Mouse (Mus musculus) intestine, embryonic 16.5 days (tissue): ENCODE measurements around the gene Tbc1d9b. TPM values are rescaled to one million over a fixed set of nuclear protein-coding genes. Genes with fewer than 3 reads are reported as not detected.

Source experiments
- ATAC-seq: fragments of 200-750 bp; cut with Nextera tagmentation; 2 replicates; pipeline ENCODE4 v1.8.0; 2017; ENCODE audit warnings: moderate TSS enrichment, moderate library complexity
- H3K27ac ChIP-seq: fragments of 300-500 bp; sonication (generic); 2 replicates; pipeline ENCODE4 v1.5.1; 2014; ENCODE audit warnings: mild to moderate bottlenecking, low read length
- H3K27me3 ChIP-seq: fragments of 300-500 bp; sonication (generic); replicated peaks from 2 replicates; pipeline ENCODE4 v1.6.1; 2014; ENCODE audit warnings: low read length, control low read depth, mixed read lengths; ENCODE audit not compliant: control insufficient read depth, insufficient read depth
- H3K36me3 ChIP-seq: fragments of 300-500 bp; sonication (generic); 2 replicates; pipeline ENCODE4 v1.6.1; 2014; ENCODE audit warnings: low read length, control low read depth; ENCODE audit not compliant: control insufficient read depth, insufficient read depth
- H3K4me1 ChIP-seq: fragments of 300-500 bp; sonication (generic); 2 replicates; pipeline ENCODE4 v1.6.1; 2014; ENCODE audit warnings: low read length, control low read depth, mixed read lengths; ENCODE audit not compliant: control insufficient read depth, insufficient read depth
- H3K4me2 ChIP-seq: fragments of 300-500 bp; sonication (generic); 2 replicates; pipeline ENCODE4 v1.6.1; 2014; ENCODE audit warnings: low read depth, low read length, control low read depth
- H3K4me3 ChIP-seq: fragments of 300-500 bp; sonication (generic); 2 replicates; pipeline ENCODE4 v1.5.1; 2014; ENCODE audit warnings: mild to moderate bottlenecking, low read length
- H3K9ac ChIP-seq: fragments of 300-500 bp; sonication (generic); 2 replicates; pipeline ENCODE4 v1.6.1; 2014; ENCODE audit warnings: low read depth, low read length
- H3K9me3 ChIP-seq: fragments of 300-500 bp; sonication (generic); 2 replicates; pipeline ENCODE4 v1.6.1; 2016; ENCODE audit warnings: low read length, control low read depth; ENCODE audit not compliant: control insufficient read depth
- WGBS: fragments of 180-500 bp; shearing (Covaris S2); extraction: QIAGEN DNeasy Blood & Tissue Kit; methylation state at CpG from one replicate; pipeline ENCODE4 v1.1.7; 2014; 5-methylcytosine and 5-hydroxymethylcytosine counted together
- polyA plus RNA-seq: library from polyadenylated mRNA; unstranded; fragments of >200 nt; fragmentation: Nextera tagmentation; extraction: Ambion mirVana; gene quantifications from 2 replicates; pipeline ENCODE4 v1.2.1, GENCODE M21; 2015

Gene Tbc1d9b
- polyA plus RNA-seq, 1 experiment from 2014 or later, result 29.9 TPM

DNA sequence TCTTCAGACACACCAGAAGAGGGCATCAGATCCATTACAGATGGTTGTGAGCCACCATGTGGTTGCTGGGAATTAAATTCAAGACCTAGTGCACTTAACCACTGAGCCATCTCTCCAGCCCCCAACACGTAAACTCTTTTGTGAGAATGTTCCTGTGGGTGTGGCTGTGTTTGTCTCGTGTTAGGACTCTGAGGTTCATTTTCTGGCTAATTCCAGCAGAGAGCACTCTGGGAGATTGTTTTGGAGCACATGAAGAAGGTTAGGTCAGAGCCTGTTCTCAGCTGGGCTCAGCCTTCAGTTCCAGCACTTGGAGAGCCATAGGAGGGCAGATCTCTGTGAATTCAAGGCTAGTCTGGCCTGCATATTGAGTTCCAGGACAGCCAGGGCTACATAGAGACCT, 88.6 kb downstream of the Tbc1d9b start:
- WGBS, result 42% methylated on average over 2 of the region's 2 CpGs
- Histone ChIP-seq H3K9ac (no peak overlapping the region), H3K27me3 (no peaks in the 10 kb centered on the region), H3K4me1 (peaks cover 23% of the 10 kb centered on the region), H3K36me3 (no peaks in the 10 kb centered on the region), H3K4me3 (no peak overlapping the region), H3K4me2 (no peak overlapping the region), H3K27ac (no peak overlapping the region), H3K9me3 (no peaks in the 10 kb centered on the region)
- no peak for ATAC-seq

Other genes with a start within 250 kb of the Tbc1d9b start
- gene Rasgef1c, start 229.6 kb upstream of the Tbc1d9b start, polyA plus RNA-seq, result 0.26 and 0.28 TPM in 2 replicates
- 14.7 and 21.2 TPM in 2 replicates for gene Rnf130, start 106.0 kb upstream of the Tbc1d9b start, polyA plus RNA-seq
- 10.3 and 12.4 TPM in 2 replicates for gene Mrnip, start 43.0 kb downstream of the Tbc1d9b start, polyA plus RNA-seq
- gene Sqstm1, start 79.4 kb downstream of the Tbc1d9b start, polyA plus RNA-seq, result 193 and 196 TPM in 2 replicates
- gene Mgat4b, start 79.5 kb downstream of the Tbc1d9b start, polyA plus RNA-seq, result 7.6 and 8.2 TPM in 2 replicates
- gene Ltc4s, start 107.2 kb downstream of the Tbc1d9b start, polyA plus RNA-seq, result 4.3 and 5.1 TPM in 2 replicates
- 2.9 and 3.0 TPM in 2 replicates for gene Maml1, start 160.9 kb downstream of the Tbc1d9b start, polyA plus RNA-seq
- 347 and 362 TPM in 2 replicates for gene Canx, start 194.3 kb downstream of the Tbc1d9b start, polyA plus RNA-seq
- 0.20 and 0.21 TPM in 2 replicates for gene Cby3, start 223.1 kb downstream of the Tbc1d9b start, polyA plus RNA-seq
- 243 and 262 TPM in 2 replicates for gene Hnrnph1, start 245.6 kb downstream of the Tbc1d9b start, polyA plus RNA-seq